Mouse (Mus musculus): ENCODE results near the gene Sept9. TPM values are rescaled to one million over a fixed set of nuclear protein-coding genes. Genes with fewer than 3 reads are reported as not detected.
A peak's percentile ranks its signal among the peaks of the same experiment; 100 is the strongest.

The Sept9 gene
- polyA plus RNA-seq, 1 experiment from 2014 or later: 135 TPM

DNA sequence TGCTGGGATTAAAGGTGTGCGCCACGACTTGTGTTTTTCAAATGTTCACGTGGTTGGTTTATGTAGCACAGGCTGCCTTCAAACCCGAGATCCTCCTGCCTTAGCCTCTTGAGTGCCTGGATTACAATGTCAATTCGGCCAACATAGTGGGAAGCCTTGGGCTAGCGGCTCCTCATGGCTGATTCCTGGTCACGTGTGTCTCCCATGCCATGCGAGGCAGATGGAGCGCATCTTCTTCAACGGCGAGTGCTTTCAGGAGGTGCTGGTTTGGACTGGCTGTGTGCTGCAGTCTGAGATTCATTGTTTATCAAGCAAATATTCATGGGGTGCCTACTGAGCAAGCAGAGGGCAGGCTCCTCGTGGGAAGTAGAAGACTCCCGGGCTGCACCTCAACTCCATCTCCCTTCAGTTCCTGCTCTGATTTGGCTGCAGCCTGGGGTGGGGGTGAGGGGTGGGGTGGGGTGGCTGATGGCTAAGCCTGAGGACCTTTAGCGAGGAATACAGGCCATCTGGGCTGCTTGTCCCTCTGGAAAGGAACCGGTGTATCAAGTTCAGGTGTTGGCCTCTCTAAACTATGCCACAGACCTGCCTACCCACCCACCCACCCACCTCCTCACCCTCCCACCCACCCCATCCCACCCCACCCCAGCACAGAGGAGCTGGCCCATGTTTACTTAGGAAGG lies 26.2 kb downstream of the Sept9 start:
- Histone ChIP-seq H3K9ac (no peak overlapping the region), H3K36me3 (no peaks in the 10 kb centered on the region), H3K4me3 (no peak overlapping the region), H3K27ac (no peak overlapping the region; the same call in 1 of the 2 replicates), H3K9me3 (no peaks in the 10 kb centered on the region), H3K4me1 (peaks cover 21% of the 10 kb centered on the region), H3K4me2 (no peak overlapping the region), H3K27me3 (no peaks in the 10 kb centered on the region)
- 82% methylated on average over 15 of the region's 15 CpGs for WGBS
- ATAC-seq (ENCODE audit: insufficient number of reproducible peaks, low FRiP score, low TSS enrichment, low read depth): no peak

DNA sequence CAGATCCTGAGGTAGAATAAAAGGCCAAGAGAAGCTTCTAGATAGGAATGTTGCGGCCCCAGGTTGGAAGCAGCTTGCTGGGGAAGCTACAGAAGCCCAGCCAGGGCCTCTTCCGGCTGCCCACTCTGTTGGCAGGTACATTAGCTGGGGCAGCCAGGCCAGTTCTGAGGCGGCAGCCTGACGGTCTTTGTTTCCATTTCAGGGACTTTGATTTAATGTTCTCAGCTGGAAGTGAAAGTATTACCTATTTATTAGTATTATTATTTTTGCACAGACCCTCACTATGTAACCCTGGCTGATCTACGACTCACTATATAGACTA lies 26.7 kb downstream of the Sept9 start:
- no peak overlapping the region; the same call in 1 of the 2 replicates for H3K27ac ChIP-seq
- WGBS: 58% methylated on average over 5 of the region's 5 CpGs

DNA sequence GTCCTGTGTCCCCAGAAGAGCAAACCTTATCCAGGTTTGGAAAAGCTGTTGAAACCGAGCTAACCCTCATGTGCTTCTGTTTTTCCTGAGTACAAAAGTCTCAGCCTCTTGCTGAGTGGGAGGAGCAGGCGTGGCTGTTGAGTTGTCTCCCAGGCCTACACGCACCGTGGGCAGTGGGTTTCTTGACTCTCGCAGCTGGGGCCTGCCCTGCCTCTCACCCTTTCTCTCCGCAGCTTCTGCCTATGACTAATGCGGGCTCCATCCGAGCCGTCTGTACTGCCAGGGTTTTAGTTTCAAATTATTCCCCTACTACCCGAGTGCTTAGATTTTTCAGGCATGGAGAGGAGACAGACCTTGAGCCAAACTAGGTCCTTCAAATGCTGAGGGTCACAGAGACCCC lies 28.7 kb downstream of the Sept9 start:
- Histone ChIP-seq H3K36me3 (no peaks in the 10 kb centered on the region), H3K9ac (no peak overlapping the region), H3K27me3 (no peaks in the 10 kb centered on the region), H3K9me3 (no peaks in the 10 kb centered on the region), H3K4me2 (no peak overlapping the region), H3K27ac (peak overlapping the region; percentile 50), H3K4me3 (no peak overlapping the region), H3K4me1 (peaks cover 32% of the 10 kb centered on the region)
- no peak for ATAC-seq (ENCODE audit: insufficient number of reproducible peaks, low FRiP score, low TSS enrichment, low read depth)
- WGBS: 49% methylated on average over 10 of the region's 10 CpGs

More for the DNA sequence above, 26.7 kb downstream of the Sept9 start:
- Histone ChIP-seq H3K9me3 (no peaks in the 10 kb centered on the region), H3K27me3 (no peaks in the 10 kb centered on the region), H3K4me2 (no peak overlapping the region), H3K9ac (no peak overlapping the region), H3K4me3 (no peak overlapping the region), H3K36me3 (no peaks in the 10 kb centered on the region), H3K4me1 (peaks cover 18% of the 10 kb centered on the region)
- no peak for ATAC-seq (ENCODE audit: insufficient number of reproducible peaks, low FRiP score, low TSS enrichment, low read depth)

DNA sequence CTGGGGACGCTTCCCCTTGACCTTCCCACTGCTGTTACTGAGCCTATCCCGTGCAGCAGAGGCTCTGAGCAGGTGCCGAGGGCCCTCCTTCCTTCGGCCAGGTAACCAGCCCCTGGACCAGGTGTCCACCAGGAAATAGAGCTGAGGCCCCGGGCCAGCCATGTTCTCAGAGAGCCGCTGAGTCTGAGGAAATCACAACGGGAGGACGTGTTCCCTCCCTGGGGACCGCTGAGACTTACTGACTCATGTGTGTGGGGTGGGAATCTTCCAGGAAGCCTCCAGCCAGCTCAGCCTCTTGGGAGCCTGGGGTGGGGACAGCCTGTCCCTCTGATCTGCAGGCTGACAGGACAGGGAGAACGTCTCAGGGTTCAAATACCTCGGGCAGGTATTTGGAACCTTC lies 32.1 kb downstream of the Sept9 start:
- H3K4me2 ChIP-seq: peak overlapping the region; percentile 54
- WGBS: 41% methylated on average over 11 of the region's 11 CpGs
- peak overlapping the region; percentile 85 for H3K27ac ChIP-seq
- no peak for ATAC-seq (ENCODE audit: insufficient number of reproducible peaks, low FRiP score, low TSS enrichment, low read depth)
- peak overlapping the region; percentile 37; the same call in 1 of the 2 replicates for H3K9ac ChIP-seq
- peaks cover 54% of the 10 kb centered on the region for H3K4me1 ChIP-seq
- no peaks in the 10 kb centered on the region for H3K27me3 ChIP-seq
- no peaks in the 10 kb centered on the region for H3K9me3 ChIP-seq
- H3K36me3 ChIP-seq: no peaks in the 10 kb centered on the region
- peak overlapping the region; percentile 43 for H3K4me3 ChIP-seq

DNA sequence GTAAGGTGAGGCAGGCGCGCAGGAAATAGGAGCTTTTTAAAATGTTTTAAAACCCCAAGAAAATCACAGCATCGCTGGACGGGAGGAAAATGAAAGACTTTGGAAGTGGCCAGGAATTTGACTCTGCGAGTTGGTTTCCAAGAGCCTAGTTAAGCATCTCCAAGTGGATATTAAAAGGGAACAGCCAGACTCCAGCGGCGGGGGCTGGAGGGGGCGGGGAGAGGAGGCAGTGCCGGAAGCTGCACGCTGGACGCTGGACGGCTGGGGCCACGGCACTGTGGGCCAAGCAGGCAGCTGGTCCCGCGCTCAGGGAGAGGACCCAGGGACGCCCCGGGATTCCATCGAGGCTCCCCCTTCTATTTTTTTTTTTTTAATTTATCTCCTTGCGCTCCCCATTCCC lies 32.6 kb downstream of the Sept9 start:
- Histone ChIP-seq H3K36me3 (no peaks in the 10 kb centered on the region), H3K4me3 (peak overlapping the region; percentile 43), H3K27me3 (no peaks in the 10 kb centered on the region), H3K4me2 (peak overlapping the region; percentile 54), H3K4me1 (peaks cover 54% of the 10 kb centered on the region), H3K9ac (peak overlapping the region; percentile 37), H3K9me3 (no peaks in the 10 kb centered on the region), H3K27ac (peak overlapping the region; percentile 85)
- 15% methylated on average over 19 of the region's 19 CpGs for whole genome bisulfite sequencing
- ATAC-seq (ENCODE audit: insufficient number of reproducible peaks, low FRiP score, low TSS enrichment, low read depth): 0 out of 2 replicates have a peak, but pooled peaks have one; percentile 46

DNA sequence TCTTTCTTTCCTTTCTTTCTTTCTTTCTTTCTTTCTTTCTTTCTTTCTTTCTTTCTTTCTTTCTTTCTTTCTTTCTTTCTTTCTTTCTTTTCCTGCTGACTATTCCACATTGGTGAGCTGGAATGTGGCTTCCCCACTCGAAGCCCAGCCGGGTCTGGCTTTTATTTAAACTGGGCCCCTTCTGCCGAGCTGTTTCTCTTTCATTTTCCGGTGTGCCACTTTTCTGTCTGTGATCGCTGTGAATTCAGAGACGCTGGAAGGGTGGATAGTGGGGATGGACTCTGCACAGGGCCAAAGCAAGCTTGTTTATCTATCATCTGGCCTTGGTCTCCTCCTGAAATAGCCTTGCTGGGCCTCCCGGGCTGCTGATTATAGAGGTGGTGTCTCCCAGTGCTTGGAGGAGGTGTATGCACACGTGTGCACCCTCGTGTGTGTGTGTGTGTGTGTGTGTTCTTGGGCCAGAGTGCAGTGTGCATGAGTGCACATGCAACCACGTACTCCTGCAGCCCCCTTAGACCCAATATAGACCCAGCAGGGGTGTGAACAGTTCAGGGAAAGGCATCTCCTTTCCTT lies 33.5 kb downstream of the Sept9 start:
- Histone ChIP-seq H3K4me1 (peaks cover 53% of the 10 kb centered on the region), H3K27me3 (no peaks in the 10 kb centered on the region), H3K4me2 (peak overlapping the region; percentile 54), H3K9ac (peak overlapping the region; percentile 11; the same call in 1 of the 2 replicates), H3K9me3 (no peaks in the 10 kb centered on the region), H3K4me3 (peak overlapping the region; percentile 43), H3K27ac (peak overlapping the region; percentile 70), H3K36me3 (no peaks in the 10 kb centered on the region)
- 24% methylated on average over 10 of the region's 10 CpGs for WGBS
- no peak for ATAC-seq (ENCODE audit: insufficient number of reproducible peaks, low FRiP score, low TSS enrichment, low read depth)

DNA sequence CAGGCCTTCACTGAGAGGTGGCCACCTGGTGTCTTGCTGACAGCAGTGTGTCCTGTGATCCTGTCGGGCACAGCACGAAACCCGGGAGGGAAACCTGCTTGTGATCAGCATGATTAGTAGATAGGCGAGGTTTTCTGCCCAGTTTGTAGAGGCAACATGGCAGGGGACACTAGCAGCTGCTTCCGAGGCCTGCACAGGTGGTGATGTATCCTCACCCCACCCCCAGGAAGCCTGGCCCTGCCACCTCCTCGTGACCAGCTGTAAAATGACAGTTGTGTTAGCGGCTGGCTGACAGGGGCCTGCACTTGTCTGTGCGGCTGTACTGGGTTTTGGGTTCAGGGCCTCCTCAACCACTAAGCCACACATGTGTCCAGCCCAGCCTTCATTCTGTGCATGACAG lies 34.4 kb downstream of the Sept9 start:
- WGBS: 51% methylated on average over 8 of the region's 8 CpGs
- H3K4me2 ChIP-seq: peak overlapping the region; percentile 54
- no peaks in the 10 kb centered on the region for H3K36me3 ChIP-seq
- ATAC-seq (ENCODE audit: insufficient number of reproducible peaks, low FRiP score, low TSS enrichment, low read depth): no peak
- H3K9me3 ChIP-seq: no peaks in the 10 kb centered on the region
- H3K27ac ChIP-seq: no peak overlapping the region
- peaks cover 53% of the 10 kb centered on the region for H3K4me1 ChIP-seq
- H3K27me3 ChIP-seq: no peaks in the 10 kb centered on the region
- H3K4me3 ChIP-seq: peak overlapping the region; percentile 43
- no peak overlapping the region for H3K9ac ChIP-seq

DNA sequence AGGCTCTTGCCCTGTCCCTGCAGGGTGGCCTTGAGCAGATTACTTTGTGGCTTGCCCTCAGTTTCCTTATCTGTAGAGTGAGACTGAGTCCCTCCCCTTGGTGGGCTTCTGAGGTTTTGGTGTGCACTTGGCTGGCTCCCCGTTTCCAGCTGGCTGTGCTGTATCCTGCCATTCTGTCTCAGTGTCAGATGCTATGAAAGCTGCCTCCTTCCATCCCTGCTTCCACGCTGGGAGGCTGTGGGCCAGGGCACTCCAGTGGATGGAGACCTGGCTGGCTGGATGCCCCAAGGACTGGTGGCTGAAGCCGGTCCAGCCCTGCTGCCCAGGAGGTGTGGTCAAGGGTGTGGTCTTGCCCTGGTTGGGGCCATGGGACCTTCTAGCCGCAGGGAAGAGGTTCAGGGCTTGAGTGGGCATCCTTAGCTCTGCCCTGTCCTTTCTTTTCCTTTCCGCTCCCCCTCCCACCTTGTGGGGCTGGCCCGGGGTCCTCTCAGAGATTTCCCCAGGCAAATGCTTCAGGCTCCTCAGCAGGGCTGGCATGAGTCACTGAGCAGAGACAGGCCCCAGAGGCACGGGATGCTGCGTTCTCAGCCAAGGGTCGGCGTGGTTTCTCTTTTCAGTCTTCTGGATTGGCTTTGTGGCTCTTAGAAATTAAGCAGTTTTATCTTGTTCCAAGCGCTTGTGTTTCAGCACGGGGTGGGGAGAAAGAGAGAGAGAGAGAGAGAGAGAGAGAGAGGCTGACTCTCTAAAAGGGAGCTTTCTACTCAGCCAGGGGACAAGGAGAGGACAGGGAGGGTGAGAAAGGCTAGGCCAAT lies 35.8 kb downstream of the Sept9 start:
- no peak for ATAC-seq (ENCODE audit: insufficient number of reproducible peaks, low FRiP score, low TSS enrichment, low read depth)
- peak overlapping the region; percentile 38 for H3K4me2 ChIP-seq
- H3K27me3 ChIP-seq: no peaks in the 10 kb centered on the region
- H3K4me1 ChIP-seq: peaks cover 62% of the 10 kb centered on the region
- no peaks in the 10 kb centered on the region for H3K36me3 ChIP-seq
- H3K9ac ChIP-seq: 0 out of 2 replicates have a peak overlapping the region, but pooled peaks have one; percentile 23
- H3K4me3 ChIP-seq: peak overlapping the region; percentile 18
- WGBS: 34% methylated on average over 12 of the region's 12 CpGs
- no peaks in the 10 kb centered on the region for H3K9me3 ChIP-seq
- peak overlapping the region; percentile 77 for H3K27ac ChIP-seq

DNA sequence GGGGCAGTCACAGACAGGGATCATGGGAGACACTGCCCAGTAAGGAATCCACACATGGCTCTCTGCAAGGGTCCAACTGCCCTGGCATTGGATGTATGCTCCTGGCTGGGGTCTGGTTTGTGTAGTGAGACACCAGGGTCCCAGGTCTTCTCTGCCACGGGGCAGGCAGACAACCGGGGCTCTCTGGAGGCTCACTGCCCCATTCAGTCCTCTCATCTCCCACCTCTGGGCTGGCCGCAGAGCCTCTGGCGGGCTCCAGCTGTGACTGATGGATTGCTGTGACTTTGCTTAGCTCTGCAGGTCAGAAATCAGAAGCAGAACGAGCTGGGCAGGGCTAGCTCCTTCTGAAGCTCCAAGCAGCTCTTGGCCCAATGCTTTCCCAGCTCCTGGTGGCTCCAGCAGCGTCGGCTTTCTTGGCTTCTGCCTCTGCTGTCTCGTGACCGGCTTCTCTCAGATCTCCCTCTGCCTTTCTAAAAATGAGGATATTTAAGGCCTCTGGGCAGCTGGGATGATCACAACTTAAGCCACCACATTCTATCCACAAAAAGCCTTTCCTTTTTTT lies 36.5 kb downstream of the Sept9 start:
- no peaks in the 10 kb centered on the region for H3K9me3 ChIP-seq
- H3K4me3 ChIP-seq: 0 out of 2 replicates have a peak overlapping the region, but pooled peaks have one; percentile 18
- ATAC-seq (ENCODE audit: insufficient number of reproducible peaks, low FRiP score, low TSS enrichment, low read depth): no peak
- no peak overlapping the region for H3K9ac ChIP-seq
- no peaks in the 10 kb centered on the region for H3K27me3 ChIP-seq
- 23% methylated on average over 9 of the region's 9 CpGs for WGBS
- H3K4me2 ChIP-seq: peak overlapping the region; percentile 38
- 0 out of 2 replicates have a peak, but pooled peaks cover 3% of the 10 kb centered on the region for H3K36me3 ChIP-seq
- peaks cover 68% of the 10 kb centered on the region for H3K4me1 ChIP-seq
- peak overlapping the region; percentile 77 for H3K27ac ChIP-seq

DNA sequence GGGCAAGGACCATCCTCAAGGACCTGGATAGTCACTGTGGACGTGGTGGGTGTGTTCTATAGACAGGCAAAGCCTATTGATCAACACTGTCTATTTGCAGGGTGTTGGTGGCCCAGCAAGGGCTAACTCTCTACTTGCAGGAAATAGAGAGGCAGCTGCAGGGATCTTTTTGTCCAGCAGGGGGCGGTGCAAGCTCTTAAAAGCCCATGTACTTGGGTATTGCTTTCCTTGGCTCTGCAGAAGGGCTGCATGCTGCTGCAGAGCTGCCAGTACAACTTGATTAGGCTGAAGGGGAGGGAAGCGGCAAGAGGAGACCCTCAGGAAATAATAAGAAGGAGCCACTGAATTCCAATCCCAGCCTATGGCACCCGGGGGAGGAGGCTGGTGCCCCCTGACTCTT lies 38.7 kb downstream of the Sept9 start:
- Histone ChIP-seq H3K4me3 (no peak overlapping the region), H3K9me3 (no peaks in the 10 kb centered on the region), H3K36me3 (0 out of 2 replicates have a peak, but pooled peaks cover 3% of the 10 kb centered on the region), H3K9ac (no peak overlapping the region), H3K4me1 (peaks cover 60% of the 10 kb centered on the region), H3K27ac (no peak overlapping the region), H3K4me2 (no peak overlapping the region), H3K27me3 (no peaks in the 10 kb centered on the region)
- 0% methylated on average over 4 of the region's 4 CpGs for WGBS
- no peak for ATAC-seq (ENCODE audit: insufficient number of reproducible peaks, low FRiP score, low TSS enrichment, low read depth)

DNA sequence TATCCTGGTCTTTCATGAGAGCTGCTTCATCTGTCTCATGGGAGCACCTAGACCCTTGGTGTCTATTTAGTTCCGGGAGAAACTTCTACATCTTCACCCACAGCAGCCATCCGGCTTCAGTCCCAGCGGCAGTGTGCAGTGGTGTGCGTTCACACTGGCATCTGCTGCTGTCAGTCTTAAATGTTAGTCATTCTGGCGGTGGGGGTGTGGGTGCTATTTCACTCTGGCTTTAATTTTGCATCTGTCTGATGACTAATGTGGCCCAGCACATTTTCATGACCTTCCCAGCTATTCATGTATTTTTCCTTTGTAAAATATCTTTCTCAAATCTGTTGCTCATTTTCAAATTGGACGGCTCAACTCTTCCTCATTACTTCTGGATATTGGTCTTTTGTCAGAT lies 40.2 kb downstream of the Sept9 start:
- peak overlapping the region; percentile 63; the same call in 1 of the 2 replicates for H3K27ac ChIP-seq
- 57% methylated on average over 6 of the region's 6 CpGs for WGBS
- H3K4me2 ChIP-seq: no peak overlapping the region
- H3K27me3 ChIP-seq: no peaks in the 10 kb centered on the region
- H3K9ac ChIP-seq: no peak overlapping the region
- H3K9me3 ChIP-seq: no peaks in the 10 kb centered on the region
- ATAC-seq (ENCODE audit: insufficient number of reproducible peaks, low FRiP score, low TSS enrichment, low read depth): no peak
- peaks cover 45% of the 10 kb centered on the region for H3K4me1 ChIP-seq
- no peak overlapping the region for H3K4me3 ChIP-seq
- H3K36me3 ChIP-seq: 0 out of 2 replicates have a peak, but pooled peaks cover 4% of the 10 kb centered on the region
